Mouse (Mus musculus) megakaryocyte, embryonic 14.5 days (primary cell): ENCODE data around the gene Nr1i2. TPM values are rescaled to one million over a fixed set of nuclear protein-coding genes. Genes with fewer than 3 reads are reported as not detected.

ENCODE experiments used
- H3K27me3 ChIP-seq: replicated peaks from 2 replicates; pipeline ENCODE3; 2012; ENCODE audit warnings: inconsistent platforms
- H3K36me3 ChIP-seq: replicated peaks from 2 replicates; pipeline ENCODE3; 2012; ENCODE audit warnings: low read length, inconsistent platforms, mixed read lengths
- H3K4me1 ChIP-seq: 2 replicates; pipeline ENCODE4 v1.6.1; 2012; ENCODE audit warnings: inconsistent platforms
- H3K4me3 ChIP-seq: replicated peaks from 2 replicates; pipeline ENCODE3; 2012; ENCODE audit warnings: moderate library complexity, mild to moderate bottlenecking, inconsistent platforms
- H3K9me3 ChIP-seq: 2 replicates; pipeline ENCODE4 v1.6.1; 2012; ENCODE audit warnings: inconsistent platforms
- FLI1 ChIP-seq: IDR thresholded peaks from 2 replicates; pipeline ENCODE4 v1.6.1; 2012; ENCODE audit warnings: low read length, inconsistent platforms, mixed read lengths
- GATA1 ChIP-seq: IDR thresholded peaks from 3 replicates; pipeline ENCODE4 v1.6.1; 2012; ENCODE audit warnings: mixed read lengths, low read length, inconsistent platforms, borderline replicate concordance
- polyA plus RNA-seq: library from polyadenylated mRNA; stranded (reverse); fragments of >175 nt; gene quantifications from 2 replicates; pipeline ENCODE4 v1.2.3, GENCODE M21; 2012; ENCODE audit warnings: low replicate concordance; ENCODE audit not compliant: insufficient read depth

Nr1i2 gene
- polyA plus RNA-seq, 1 experiment, result not detected

DNA sequence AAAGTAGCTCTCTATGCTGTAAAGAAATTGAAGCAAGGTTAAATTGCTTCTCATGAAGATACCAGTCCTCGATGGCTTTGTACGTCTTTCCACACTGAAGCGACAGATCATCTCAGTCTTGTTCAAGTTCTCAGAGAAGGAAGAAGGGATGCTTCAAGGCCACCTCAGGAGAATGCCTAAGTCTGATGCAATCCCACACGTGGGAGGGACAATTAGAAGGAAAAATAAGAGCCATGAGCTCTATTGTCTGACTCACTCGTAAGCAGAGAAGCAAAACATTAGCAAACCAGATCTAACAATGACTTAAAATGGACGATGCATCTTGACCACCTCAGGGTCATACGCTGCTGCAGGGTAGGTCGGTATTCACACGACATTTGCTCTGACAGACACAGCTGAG, 23.9 kb upstream of the Nr1i2 start:
- Histone ChIP-seq H3K4me1 (peaks cover 11% of the 10 kb centered on the region; the same call in 1 of the 2 replicates), H3K9me3 (peaks cover 7% of the 10 kb centered on the region), H3K4me3 (no peak overlapping the region), H3K36me3 (no peaks in the 10 kb centered on the region), H3K27me3 (no peaks in the 10 kb centered on the region)
- TF ChIP-seq FLI1 (no peak), GATA1 (no peak)

DNA sequence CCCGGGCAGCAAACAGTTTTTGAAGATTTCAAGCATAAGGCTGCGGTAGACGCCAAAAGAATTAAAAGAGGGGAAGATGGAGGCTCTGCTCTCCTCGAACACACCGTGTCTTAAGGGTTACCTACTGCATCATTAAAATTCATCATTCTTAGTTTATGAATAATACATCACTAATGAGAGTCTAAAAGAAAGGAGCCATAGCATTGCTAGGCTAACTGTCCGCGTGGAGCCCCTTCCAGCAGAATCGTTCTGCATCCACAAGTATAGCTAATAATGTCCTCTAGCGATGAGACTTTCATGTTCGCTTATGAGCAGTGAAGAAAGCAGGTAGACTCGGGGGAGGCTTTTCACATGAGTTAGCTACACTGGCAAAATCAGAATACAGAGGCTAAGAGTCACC, 13.6 kb upstream of the Nr1i2 start:
- TF ChIP-seq GATA1 (no peak), FLI1 (no peak)
- Histone ChIP-seq H3K4me3 (no peak overlapping the region), H3K4me1 (peaks cover 25% of the 10 kb centered on the region), H3K27me3 (peaks cover 26% of the 10 kb centered on the region), H3K36me3 (no peaks in the 10 kb centered on the region), H3K9me3 (peaks cover 9% of the 10 kb centered on the region)

DNA sequence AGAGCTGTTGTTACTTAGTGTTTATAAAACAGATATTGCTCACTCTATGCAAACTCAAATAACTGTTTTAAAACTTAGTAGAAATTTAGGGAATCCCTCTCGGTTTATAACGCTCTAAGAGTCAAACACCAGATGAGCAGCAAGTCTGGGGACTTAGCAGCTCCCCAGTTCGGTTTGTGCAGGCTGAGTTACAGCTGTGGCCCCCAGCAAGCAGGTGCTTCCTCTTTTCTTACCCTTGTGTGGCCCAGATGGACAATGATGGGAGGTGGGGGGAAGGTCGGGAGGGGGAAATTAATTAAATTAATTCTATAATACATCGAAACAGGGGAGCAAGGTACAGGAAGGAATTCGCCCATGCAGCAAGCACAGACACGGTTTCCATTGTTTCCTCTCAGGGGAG, 13.0 kb upstream of the Nr1i2 start:
- no peak for TF ChIP-seq GATA1
- no peak for TF ChIP-seq FLI1
- Histone ChIP-seq H3K27me3 (peaks cover 26% of the 10 kb centered on the region), H3K9me3 (peaks cover 9% of the 10 kb centered on the region), H3K4me3 (no peak overlapping the region), H3K36me3 (no peaks in the 10 kb centered on the region), H3K4me1 (peaks cover 25% of the 10 kb centered on the region)

DNA sequence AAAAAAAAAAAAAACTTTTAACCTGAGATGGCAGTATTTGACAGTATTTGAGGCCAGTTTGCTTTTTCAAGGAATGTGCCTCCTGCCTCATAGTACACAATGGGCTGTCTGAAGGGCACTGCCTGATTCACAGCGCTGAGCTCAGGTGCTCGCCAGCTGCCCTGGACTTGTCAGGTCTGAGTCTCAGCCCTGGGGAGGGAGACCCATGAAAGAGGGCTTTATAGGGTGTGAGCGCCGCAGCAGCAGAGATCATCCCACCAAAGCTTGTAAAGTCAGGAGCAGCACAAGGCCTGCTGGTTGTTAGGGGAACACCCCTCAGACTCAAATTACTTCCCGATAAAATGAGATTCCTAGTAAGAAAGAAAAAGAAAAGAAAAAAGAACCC, 12.6 kb upstream of the Nr1i2 start:
- no peak overlapping the region for H3K4me3 ChIP-seq
- no peak for TF ChIP-seq GATA1
- TF ChIP-seq FLI1, result no peak
- H3K9me3 ChIP-seq, result peaks cover 9% of the 10 kb centered on the region
- peaks cover 25% of the 10 kb centered on the region for H3K4me1 ChIP-seq
- H3K27me3 ChIP-seq, result peaks cover 26% of the 10 kb centered on the region
- no peaks in the 10 kb centered on the region for H3K36me3 ChIP-seq

DNA sequence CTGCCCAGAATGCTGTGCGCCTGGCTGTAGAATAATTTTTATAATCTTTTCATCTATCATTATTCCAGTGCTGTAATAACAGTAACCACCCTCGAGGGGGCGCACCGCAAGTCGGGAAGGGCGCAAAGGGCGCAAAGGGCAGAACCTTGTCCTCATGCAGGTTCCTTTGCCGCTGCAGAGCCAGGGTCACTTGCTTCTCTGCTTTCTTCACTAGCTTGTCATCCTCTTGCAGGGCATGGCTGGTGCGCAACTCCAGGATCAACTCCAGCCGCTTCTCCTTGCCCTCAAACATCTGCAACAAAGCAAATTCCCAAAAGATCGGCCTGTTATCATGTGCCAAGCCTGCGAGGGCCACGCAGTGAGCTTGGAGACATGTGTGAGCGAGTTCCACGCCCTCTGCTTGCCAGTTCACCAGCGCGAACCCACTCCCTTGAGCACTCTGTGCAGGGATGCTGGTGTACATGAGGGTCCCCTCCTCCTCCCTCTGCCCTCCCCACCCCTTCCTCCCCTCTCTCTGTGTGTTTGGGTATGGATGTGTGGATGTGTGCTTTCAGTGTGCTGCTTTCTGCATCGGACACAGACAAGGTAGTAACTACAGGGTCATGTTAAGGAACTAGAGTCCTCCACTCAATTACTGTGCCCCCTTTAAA, 12.1 kb upstream of the Nr1i2 start:
- TF ChIP-seq GATA1, result no peak
- no peak for TF ChIP-seq FLI1
- Histone ChIP-seq H3K36me3 (no peaks in the 10 kb centered on the region), H3K4me1 (peaks cover 25% of the 10 kb centered on the region), H3K4me3 (no peak overlapping the region), H3K9me3 (peaks cover 9% of the 10 kb centered on the region), H3K27me3 (peaks cover 26% of the 10 kb centered on the region)

DNA sequence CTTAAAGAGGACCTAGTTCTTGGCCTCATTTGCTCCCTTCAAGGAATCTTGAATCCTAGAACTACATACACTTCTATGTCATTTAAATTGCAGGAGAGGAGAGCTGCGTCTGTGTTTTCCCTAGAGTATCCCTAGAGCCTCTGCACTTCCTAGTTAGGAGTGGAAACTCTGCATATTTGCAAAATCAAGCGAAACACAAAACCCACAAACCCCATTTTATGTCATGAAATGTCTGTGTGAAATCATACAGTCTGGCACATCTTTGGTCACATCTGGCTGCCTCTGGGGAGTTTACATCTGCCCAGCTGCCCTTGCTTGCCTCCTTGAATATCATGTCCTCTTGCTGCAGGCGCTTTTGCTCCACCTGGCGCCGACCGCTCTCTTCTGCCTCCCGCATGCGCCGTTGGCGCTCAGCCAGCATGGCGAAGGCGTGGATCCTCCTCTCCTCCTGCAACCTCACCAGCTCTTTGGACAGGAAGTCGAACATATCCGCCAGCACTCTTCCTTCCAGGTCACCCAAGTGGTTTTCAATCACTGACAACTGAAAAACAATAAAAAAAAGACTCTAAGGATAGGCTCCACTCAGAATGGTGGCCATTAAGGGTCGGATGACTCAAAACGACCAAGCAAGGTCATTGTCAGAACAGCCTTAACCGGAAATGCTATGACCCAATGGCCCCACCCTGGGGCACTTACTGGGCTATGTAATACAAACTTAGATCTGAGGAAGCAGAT, 10.0 kb upstream of the Nr1i2 start:
- Histone ChIP-seq H3K4me1 (peaks cover 25% of the 10 kb centered on the region), H3K27me3 (peaks cover 22% of the 10 kb centered on the region), H3K36me3 (no peaks in the 10 kb centered on the region), H3K9me3 (peaks cover 9% of the 10 kb centered on the region), H3K4me3 (no peak overlapping the region)
- TF ChIP-seq GATA1 (no peak), FLI1 (no peak)

DNA sequence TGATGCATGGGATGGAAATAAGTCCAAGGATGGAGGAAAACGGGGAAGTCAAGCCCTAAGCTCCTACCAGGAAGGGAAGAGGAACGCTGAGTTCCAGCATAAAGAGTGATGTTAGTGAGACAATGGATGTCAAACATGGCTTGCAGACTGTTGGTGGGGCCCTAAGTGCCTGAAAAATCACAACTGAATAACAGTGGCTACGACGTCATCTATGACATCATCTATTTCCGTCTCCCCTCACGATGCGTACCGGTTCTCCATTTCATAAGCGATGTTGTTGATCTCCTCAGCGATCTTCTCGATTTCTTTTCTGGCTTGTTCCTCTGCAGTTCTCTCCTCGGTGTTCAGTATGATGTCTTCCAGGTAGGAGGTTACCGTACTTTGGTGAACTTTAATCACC, 7.7 kb upstream of the Nr1i2 start:
- H3K36me3 ChIP-seq, result no peaks in the 10 kb centered on the region
- TF ChIP-seq FLI1 (no peak), GATA1 (no peak)
- peaks cover 33% of the 10 kb centered on the region for H3K4me1 ChIP-seq
- no peaks in the 10 kb centered on the region for H3K9me3 ChIP-seq
- H3K27me3 ChIP-seq, result peaks cover 10% of the 10 kb centered on the region
- H3K4me3 ChIP-seq, result no peak overlapping the region

DNA sequence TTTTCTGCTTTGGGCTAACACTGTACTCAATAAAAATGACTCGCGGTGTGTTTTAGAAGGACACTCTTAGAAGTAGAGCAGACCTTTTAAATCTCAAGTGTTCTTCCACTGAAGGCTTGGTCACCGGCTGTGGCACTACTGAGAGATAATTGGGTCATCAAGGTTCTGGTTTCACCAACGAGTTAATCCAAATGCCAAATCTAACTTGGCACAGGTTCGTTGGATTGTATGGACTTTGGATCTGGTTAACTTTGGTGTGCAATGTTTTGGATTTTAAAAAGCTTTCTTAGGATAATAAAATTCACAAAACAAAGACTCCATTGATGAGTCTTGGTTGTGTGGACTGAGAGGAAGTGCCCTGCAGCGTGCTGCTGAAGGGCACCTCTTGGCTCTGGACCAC, 3.8 kb upstream of the Nr1i2 start:
- TF ChIP-seq GATA1 (no peak), FLI1 (no peak)
- H3K4me3 ChIP-seq, result no peak overlapping the region
- no peaks in the 10 kb centered on the region for H3K9me3 ChIP-seq
- no peaks in the 10 kb centered on the region for H3K36me3 ChIP-seq
- H3K27me3 ChIP-seq, result no peaks in the 10 kb centered on the region
- H3K4me1 ChIP-seq, result peaks cover 36% of the 10 kb centered on the region

DNA sequence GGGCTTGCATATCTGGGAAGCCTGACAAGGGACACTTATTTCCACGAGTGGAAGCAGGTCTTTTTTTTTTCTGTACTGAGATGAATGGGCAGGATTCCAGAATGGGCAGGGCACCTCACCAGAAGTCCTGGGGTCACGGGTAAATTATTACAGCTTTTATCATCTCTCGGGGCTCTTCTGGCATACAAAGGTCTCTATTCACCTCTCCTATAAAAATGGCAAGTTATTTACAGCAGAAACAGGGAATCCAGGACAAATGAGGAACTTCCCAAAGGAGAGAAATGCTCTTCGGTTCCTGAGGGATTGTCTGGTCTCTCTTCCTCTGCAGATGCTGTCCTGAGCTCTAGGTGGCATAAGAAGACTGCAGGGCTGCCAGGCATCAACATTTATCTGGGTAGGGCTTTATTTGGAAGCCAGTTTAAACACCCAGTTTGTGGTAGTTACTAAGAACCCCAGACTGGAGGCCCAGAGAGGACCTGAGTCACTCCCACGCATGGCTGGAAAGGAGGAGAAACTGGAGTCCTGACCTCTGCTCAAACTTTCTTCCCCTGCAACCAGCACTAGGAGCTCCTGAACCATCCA, 816 bp upstream of the Nr1i2 start:
- Histone ChIP-seq H3K36me3 (no peaks in the 10 kb centered on the region), H3K4me1 (peaks cover 43% of the 10 kb centered on the region), H3K4me3 (no peak overlapping the region), H3K9me3 (no peaks in the 10 kb centered on the region), H3K27me3 (peaks cover 6% of the 10 kb centered on the region)
- TF ChIP-seq FLI1, result no peak
- TF ChIP-seq GATA1, result no peak

DNA sequence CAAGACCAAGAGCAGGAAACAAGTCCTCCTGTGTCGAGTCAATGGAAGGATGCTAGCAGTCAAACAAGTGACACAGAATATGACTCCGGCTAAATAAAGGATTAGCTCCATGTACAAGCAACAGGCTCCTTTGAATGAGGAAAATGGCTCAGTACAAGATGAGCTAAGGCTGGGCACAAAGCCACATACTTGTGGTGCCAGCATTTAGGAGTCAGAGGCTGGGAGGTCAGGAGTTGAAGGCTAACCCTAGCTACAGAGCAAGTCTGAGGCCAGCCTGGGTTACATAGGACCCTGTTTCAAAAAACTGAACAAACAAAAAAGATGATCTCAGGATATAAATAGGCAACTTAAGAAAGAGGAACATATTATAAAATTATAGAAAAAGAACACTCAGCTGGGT, 4.5 kb downstream of the Nr1i2 start:
- no peak overlapping the region for H3K4me3 ChIP-seq
- H3K9me3 ChIP-seq, result no peaks in the 10 kb centered on the region
- H3K27me3 ChIP-seq, result peaks cover 12% of the 10 kb centered on the region
- H3K4me1 ChIP-seq, result peaks cover 61% of the 10 kb centered on the region
- no peak for TF ChIP-seq FLI1
- no peak for TF ChIP-seq GATA1
- H3K36me3 ChIP-seq, result no peaks in the 10 kb centered on the region
